22 mouse cellular contexts compared by ENCODE assay signal in the genomic region with DNA sequence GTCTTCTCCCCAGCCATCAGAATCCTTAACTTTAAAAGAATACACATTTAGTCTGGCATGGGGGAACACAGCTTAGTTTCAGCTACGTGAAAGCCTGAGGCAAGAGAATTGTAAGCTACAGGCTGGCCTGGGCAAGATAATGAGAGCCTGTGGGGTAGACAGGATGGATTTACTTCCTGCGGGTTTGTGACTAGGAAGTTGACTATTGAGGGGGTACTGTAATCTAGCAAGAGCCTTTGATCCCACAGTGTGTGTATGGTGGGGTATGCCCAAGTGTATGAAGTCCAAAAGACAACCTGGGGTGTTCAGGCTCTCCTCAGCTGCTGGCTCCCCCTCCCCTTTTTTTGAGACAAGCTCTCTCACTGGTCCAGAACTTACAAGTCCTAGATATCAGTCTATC. TPM values are rescaled to one million over a fixed set of nuclear protein-coding genes. Genes with fewer than 3 reads are reported as not detected.
DNase-seq lines count a peak whose midpoint lies in the region; ATAC-seq and TF ChIP-seq lines count a peak whose summit lies in the region.
"Had no signal": no experiment of that assay in that cellular context is flagged by ENCODE, and none has a peak within 500 bp of the region (broad histone marks: within the 10 kb centered on the region; RNA-seq: fewer than 3 reads in every experiment).

No protein-coding gene starts in this region.

- no peak for TF ChIP-seq POLR2A in ES-Bruce4 (IDR thresholded peaks at IDR 0.05; ENCODE audit: insufficient read depth, low read length)
- TF ChIP-seq POLR2A in kidney, adult 2 months (IDR thresholded peaks at IDR 0.05; ENCODE audit: low read depth, low read length), result no peak

- TF ChIP-seq EP300 in liver, postnatal 0 days (IDR thresholded peaks at IDR 0.05; ENCODE audit: low read depth), result no peak
- TF ChIP-seq EP300 in ES-Bruce4 (IDR thresholded peaks at IDR 0.05; ENCODE audit: insufficient read depth, low read depth, low read length), result no peak

- H3K27ac ChIP-seq in liver, embryonic 16.5 days (ENCODE audit: low read length), result no peak overlapping the region
- H3K27ac ChIP-seq in liver, postnatal 0 days (ENCODE audit: low read depth), result no peak overlapping the region
- H3K27ac ChIP-seq in ES-Bruce4 (ENCODE audit: insufficient read depth, low read length), result 0 out of 2 replicates have a peak overlapping the region, but pooled peaks have one; percentile 1
- no peak overlapping the region for H3K27ac ChIP-seq in forebrain, embryonic 10.5 days
- no peak overlapping the region for H3K27ac ChIP-seq in kidney, adult 2 months (ENCODE audit: insufficient read depth, low read depth, low read length)
- H3K27ac ChIP-seq: embryonic facial prominence, embryonic 13.5 days; forebrain, embryonic 13.5 days; heart, embryonic 15.5 days; hindbrain, embryonic 10.5 days; hindbrain, embryonic 14.5 days had no signal

- 18% methylated on average over 2 of the region's 2 CpGs for WGBS in liver, embryonic 16.5 days (ENCODE audit: insufficient replicate concordance)
- 32% methylated on average over 2 of the region's 2 CpGs for WGBS in liver, postnatal 0 days (ENCODE audit: insufficient replicate concordance)
- WGBS in forebrain, embryonic 10.5 days, result 51% methylated on average over 2 of the region's 2 CpGs
- 51% methylated on average over 2 of the region's 2 CpGs for WGBS in kidney, adult 2 months

- DNase-seq in liver, postnatal 0 days, result no peak
- DNase-seq in thymus, postnatal 36 days, result no peak
- no peak for DNase-seq in forebrain, embryonic 10.5 days (ENCODE audit: extremely low spot score, low spot score)
- DNase-seq in kidney, adult 2 months, result no peak
- DNase-seq: adrenal gland, postnatal 14 days; cerebellum, adult 11-12 months; cerebellum, adult 9-10 months; cerebellum, postnatal 25 days; forebrain, postnatal 0 days; gastrocnemius, postnatal 25 days; heart, adult 18-20 months; heart, postnatal 14 days had no signal

- no peak overlapping the region for H3K9ac ChIP-seq in liver, embryonic 16.5 days (ENCODE audit: low read depth, low read length)
- no peak overlapping the region for H3K9ac ChIP-seq in liver, postnatal 0 days (replicated peaks)
- H3K9ac ChIP-seq in ES-Bruce4 (ENCODE audit: low read depth, poor library complexity, severe bottlenecking), result no peak overlapping the region
- H3K9ac ChIP-seq: embryonic facial prominence, embryonic 13.5 days; forebrain, embryonic 13.5 days; forebrain, postnatal 0 days; heart, embryonic 15.5 days; hindbrain, embryonic 14.5 days had no signal

- ATAC-seq in liver, embryonic 16.5 days (ENCODE audit: low read depth), result 0 out of 2 replicates have a peak, but pooled peaks have one; percentile 7
- no peak for ATAC-seq in liver, postnatal 0 days
- ATAC-seq in hematopoietic stem cell, adult 5-6 weeks (replicated peaks in 1 of 2; ENCODE audit: insufficient read depth in 1 of 2, low FRiP score in 2 of 2, low TSS enrichment in 1 of 2, low read depth in 1 of 2, poor library complexity in 2 of 2, severe bottlenecking in 2 of 2), result peak; percentile 64 to 70
- ATAC-seq: forebrain, embryonic 13.5 days; forebrain, postnatal 0 days had no signal

- TF ChIP-seq CTCF in liver, postnatal 0 days (IDR thresholded peaks at IDR 0.05; ENCODE audit: low read depth), result no peak
- TF ChIP-seq CTCF in ES-Bruce4 (IDR thresholded peaks at IDR 0.05; ENCODE audit: low read depth, low read length), result no peak
- no peak for TF ChIP-seq CTCF in kidney, adult 2 months (conservative IDR thresholded peaks at IDR 0.05; ENCODE audit: insufficient read depth, insufficient read length, low read depth, low read length)

- no peak overlapping the region for H3K4me3 ChIP-seq in liver, embryonic 16.5 days (ENCODE audit: low read depth, low read length)
- no peak overlapping the region for H3K4me3 ChIP-seq in liver, postnatal 0 days (ENCODE audit: low read depth, low read length)
- H3K4me3 ChIP-seq in ES-Bruce4 (ENCODE audit: low read depth, low read length), result no peak overlapping the region
- H3K4me3 ChIP-seq in forebrain, embryonic 10.5 days, result no peak overlapping the region
- H3K4me3 ChIP-seq in kidney, adult 2 months (ENCODE audit: insufficient read depth, low read depth, low read length), result no peak overlapping the region
- H3K4me3 ChIP-seq: embryonic facial prominence, embryonic 13.5 days; forebrain, embryonic 13.5 days; heart, embryonic 15.5 days; hindbrain, embryonic 10.5 days had no signal

- H3K4me2 ChIP-seq in liver, embryonic 16.5 days (ENCODE audit: low read depth, low read length), result no peak overlapping the region
- no peak overlapping the region for H3K4me2 ChIP-seq in liver, postnatal 0 days (ENCODE audit: low read depth, low read length)
- H3K4me2 ChIP-seq: embryonic facial prominence, embryonic 13.5 days; forebrain, embryonic 13.5 days; heart, embryonic 11.5 days; heart, embryonic 15.5 days; hindbrain, embryonic 14.5 days had no signal

- H3K27me3 ChIP-seq in liver, embryonic 16.5 days (ENCODE audit: control insufficient read depth, insufficient read depth, low read depth, low read length), result no peaks in the 10 kb centered on the region
- no peaks in the 10 kb centered on the region for H3K27me3 ChIP-seq in liver, postnatal 0 days (ENCODE audit: insufficient read depth, low read length)
- no peaks in the 10 kb centered on the region for H3K27me3 ChIP-seq in ES-Bruce4 (ENCODE audit: control insufficient read depth, insufficient read depth, low read length, poor library complexity, severe bottlenecking)
- H3K27me3 ChIP-seq in forebrain, embryonic 10.5 days (ENCODE audit: poor library complexity, severe bottlenecking), result no peaks in the 10 kb centered on the region
- no peaks in the 10 kb centered on the region for H3K27me3 ChIP-seq in kidney, adult 2 months (replicated peaks; ENCODE audit: control insufficient read depth, insufficient read depth, low read length)
- H3K27me3 ChIP-seq: CH12.LX; embryonic facial prominence, embryonic 13.5 days; forebrain, embryonic 13.5 days; heart, embryonic 15.5 days had no signal

- H3K36me3 ChIP-seq in liver, embryonic 16.5 days (ENCODE audit: control insufficient read depth, insufficient read depth), result no peaks in the 10 kb centered on the region
- H3K36me3 ChIP-seq in liver, postnatal 0 days (replicated peaks; ENCODE audit: insufficient read depth, low read length), result no peaks in the 10 kb centered on the region
- no peaks in the 10 kb centered on the region for H3K36me3 ChIP-seq in ES-Bruce4 (ENCODE audit: control insufficient read depth, insufficient read depth, low read length, poor library complexity, severe bottlenecking)
- peaks cover 4% of the 10 kb centered on the region; the same call in 1 of the 2 replicates for H3K36me3 ChIP-seq in forebrain, embryonic 10.5 days (replicated peaks)
- no peaks in the 10 kb centered on the region; the same call in 1 of the 2 replicates for H3K36me3 ChIP-seq in kidney, adult 2 months (ENCODE audit: control insufficient read depth, insufficient read depth, low read length)
- H3K36me3 ChIP-seq: heart, embryonic 15.5 days; hindbrain, embryonic 10.5 days had no signal

- H3K9me3 ChIP-seq in liver, embryonic 16.5 days (replicated peaks; ENCODE audit: control insufficient read depth, low read length), result no peaks in the 10 kb centered on the region
- no peaks in the 10 kb centered on the region for H3K9me3 ChIP-seq in liver, postnatal 0 days (ENCODE audit: low read length)
- no peaks in the 10 kb centered on the region for H3K9me3 ChIP-seq in ES-Bruce4 (replicated peaks; ENCODE audit: control insufficient read depth, insufficient read depth, low read length, poor library complexity, severe bottlenecking)
- H3K9me3 ChIP-seq in forebrain, embryonic 10.5 days, result no peaks in the 10 kb centered on the region
- H3K9me3 ChIP-seq: embryonic facial prominence, embryonic 13.5 days; forebrain, embryonic 13.5 days; heart, embryonic 15.5 days; hindbrain, embryonic 10.5 days had no signal

- H3K4me1 ChIP-seq in liver, embryonic 16.5 days (ENCODE audit: control insufficient read depth, low read depth, low read length), result no peaks in the 10 kb centered on the region
- no peaks in the 10 kb centered on the region for H3K4me1 ChIP-seq in liver, postnatal 0 days (ENCODE audit: insufficient read depth)
- peaks cover 3% of the 10 kb centered on the region for H3K4me1 ChIP-seq in ES-Bruce4 (ENCODE audit: control insufficient read depth, insufficient read depth, low read length)
- H3K4me1 ChIP-seq in forebrain, embryonic 10.5 days, result no peaks in the 10 kb centered on the region
- peaks cover 19% of the 10 kb centered on the region for H3K4me1 ChIP-seq in kidney, adult 2 months (ENCODE audit: control insufficient read depth, insufficient read depth, low read length)
- H3K4me1 ChIP-seq: hindbrain, embryonic 10.5 days had no signal

RNA-seq across cellular contexts. Expression of a gene that starts 41.1 kb away (rescaled TPM):
- polyA plus RNA-seq in liver, embryonic 16.5 days (2015; fragmentation: Nextera tagmentation; extraction: Ambion mirVana), result 109 and 121 TPM in 2 replicates
- polyA plus RNA-seq in liver, postnatal 0 days (2015; fragmentation: Nextera tagmentation; extraction: Ambion mirVana), result 187 and 189 TPM in 2 replicates
- polyA plus RNA-seq in ES-Bruce4 (2011; ENCODE audit: insufficient read depth, insufficient read length, low read depth, missing spikeins), result 262 and 284 TPM in 2 replicates
- 98.1 and 107 TPM in 2 replicates for total RNA-seq in hematopoietic stem cell, adult 5-6 weeks (2017)
- polyA plus RNA-seq in forebrain, embryonic 10.5 days (2016; fragmentation: Nextera tagmentation; extraction: Ambion mirVana), result 351 and 362 TPM in 2 replicates
- 18.2 and 24.6 TPM in 2 replicates for polyA plus RNA-seq in kidney, adult 2 months (2012; rRNA removed)

RNA-seq across cellular contexts. Expression of a gene that starts 43.7 kb away (rescaled TPM):
- 2.5 and 2.7 TPM in 2 replicates for polyA plus RNA-seq in liver, embryonic 16.5 days (2015; fragmentation: Nextera tagmentation; extraction: Ambion mirVana)
- polyA plus RNA-seq in liver, postnatal 0 days (2015; fragmentation: Nextera tagmentation; extraction: Ambion mirVana), result 4.8 and 6.4 TPM in 2 replicates
- polyA plus RNA-seq in ES-Bruce4 (2011; ENCODE audit: insufficient read depth, insufficient read length, low read depth, missing spikeins), result 7.7 and 9.8 TPM in 2 replicates
- 29.0 and 36.5 TPM in 2 replicates for total RNA-seq in hematopoietic stem cell, adult 5-6 weeks (2017)
- 8.0 and 10.3 TPM in 2 replicates for polyA plus RNA-seq in forebrain, embryonic 10.5 days (2016; fragmentation: Nextera tagmentation; extraction: Ambion mirVana)
- polyA plus RNA-seq in kidney, adult 2 months (2012; rRNA removed), result 12.1 and 12.8 TPM in 2 replicates
